Mouse (Mus musculus): ENCODE results near the gene Dbf4.

The Dbf4 gene

GRCm38 (mm10) chr5:8366771-8367613, 55.5 kb downstream of the Dbf4 start:
- DNase-seq (ENCODE audit: low read depth), result no peak

- no peak for DNase-seq (ENCODE audit: low read depth)
These were observed 60.2 kb downstream of the Dbf4 start for GRCm38 (mm10) chr5:8362361-8362760.

GRCm38 (mm10) chr5:8357677-8358076, 64.8 kb downstream of the Dbf4 start:
- no peak for DNase-seq (ENCODE audit: low read depth)

GRCm38 (mm10) chr5:8356885-8357651, 65.4 kb downstream of the Dbf4 start:
- no peak for DNase-seq (ENCODE audit: low read depth)

- no peak for DNase-seq (ENCODE audit: low read depth)
These were observed 66.2 kb downstream of the Dbf4 start for GRCm38 (mm10) chr5:8356326-8356725.

- peak; percentile 5 for DNase-seq (ENCODE audit: low read depth)
These were observed 73.0 kb downstream of the Dbf4 start for GRCm38 (mm10) chr5:8349557-8349956.

Measured in naive thymus-derived CD4-positive, alpha-beta T cell, adult 2 months (primary cell).